Mouse (Mus musculus): ENCODE measurements around the gene Tpcn1.
A peak's percentile ranks its signal among the peaks of the same experiment; 100 is the strongest.

The Tpcn1 gene

GRCm38 (mm10) chr5:120578504-120579081 lies 9.9 kb downstream of the Tpcn1 start:
- peak; percentile 77 to 84 for DNase-seq

GRCm38 (mm10) chr5:120577935-120578441 lies 10.5 kb downstream of the Tpcn1 start:
- peak; percentile 80 to 84 for DNase-seq

GRCm38 (mm10) chr5:120576781-120577301 lies 11.6 kb downstream of the Tpcn1 start:
- DNase-seq: peak; percentile 54 to 75

- DNase-seq: no peak
Observed at GRCm38 (mm10) chr5:120574469-120575063, 13.9 kb downstream of the Tpcn1 start.

- DNase-seq: no peak
Observed at GRCm38 (mm10) chr5:120571056-120571740, 17.3 kb downstream of the Tpcn1 start.

GRCm38 (mm10) chr5:120570289-120570897 lies 18.1 kb downstream of the Tpcn1 start:
- no peak for DNase-seq

GRCm38 (mm10) chr5:120569791-120570190 lies 18.7 kb downstream of the Tpcn1 start:
- no peak for DNase-seq

GRCm38 (mm10) chr5:120568964-120569363 lies 19.5 kb downstream of the Tpcn1 start:
- DNase-seq: no peak

- DNase-seq: no peak
Observed at GRCm38 (mm10) chr5:120568336-120568768, 20.1 kb downstream of the Tpcn1 start.

GRCm38 (mm10) chr5:120567761-120568211 lies 20.7 kb downstream of the Tpcn1 start:
- no peak for DNase-seq

GRCm38 (mm10) chr5:120567253-120567701 lies 21.2 kb downstream of the Tpcn1 start:
- no peak for DNase-seq

GRCm38 (mm10) chr5:120566681-120567252 lies 21.7 kb downstream of the Tpcn1 start:
- no peak for DNase-seq

- DNase-seq: no peak
Observed at GRCm38 (mm10) chr5:120566101-120566500, 22.4 kb downstream of the Tpcn1 start.

- DNase-seq: no peak
Observed at GRCm38 (mm10) chr5:120565171-120565905, 23.1 kb downstream of the Tpcn1 start.

GRCm38 (mm10) chr5:120563914-120564311 lies 24.6 kb downstream of the Tpcn1 start:
- no peak for DNase-seq

GRCm38 (mm10) chr5:120562956-120563913 lies 25.2 kb downstream of the Tpcn1 start:
- DNase-seq: no peak

- DNase-seq: no peak
Observed at GRCm38 (mm10) chr5:120560616-120561311, 27.7 kb downstream of the Tpcn1 start.

GRCm38 (mm10) chr5:120560129-120560615 lies 28.3 kb downstream of the Tpcn1 start:
- no peak for DNase-seq

- DNase-seq: no peak
Observed at GRCm38 (mm10) chr5:120558762-120559161, 29.7 kb downstream of the Tpcn1 start.

- no peak for DNase-seq
Observed at GRCm38 (mm10) chr5:120558041-120558440, 30.4 kb downstream of the Tpcn1 start.

Measured in thymus, postnatal 36 days (tissue).